Mouse (Mus musculus): ENCODE measurements at regions not wholly inside any gene's neighbourhood (a gene's known extent, or its start where the extent isn't known, plus 50 kb on each side); places are given as distances from the start of the nearest gene placed in this dataset.

- Histone ChIP-seq H3K9me3 (no peaks in the 10 kb centered on the region), H3K36me3 (replicated peaks) (no peaks in the 10 kb centered on the region), H3K27me3 (no peaks in the 10 kb centered on the region), H3K4me3 (replicated peaks) (no peak overlapping the region), H3K27ac (no peak overlapping the region), H3K4me1 (no peaks in the 10 kb centered on the region), H3K9ac (no peak overlapping the region), H3K4me2 (no peak overlapping the region)
- ATAC-seq (ENCODE audit: low FRiP score) = no peak
- WGBS = 94% methylated on average over 5 of the region's 5 CpGs
These were observed 113.5 kb downstream of the Tfcp2l1 start for GRCm38 (mm10) chr1:118741286-118741685.

GRCm38 (mm10) chr1:118748196-118748595 lies 120.5 kb downstream of the Tfcp2l1 start:
- H3K4me1 ChIP-seq = no peaks in the 10 kb centered on the region
- H3K9ac ChIP-seq = no peak overlapping the region
- no peak overlapping the region for H3K27ac ChIP-seq
- no peaks in the 10 kb centered on the region; the same call in 1 of the 2 replicates for H3K27me3 ChIP-seq
- no peaks in the 10 kb centered on the region for H3K36me3 ChIP-seq (replicated peaks)
- no peak overlapping the region for H3K4me3 ChIP-seq (replicated peaks)
- 75% methylated on average over 5 of the region's 5 CpGs for WGBS
- no peak for ATAC-seq (ENCODE audit: low FRiP score)
- H3K9me3 ChIP-seq = no peaks in the 10 kb centered on the region
- no peak overlapping the region for H3K4me2 ChIP-seq

- ATAC-seq (ENCODE audit: low FRiP score) = no peak
- H3K36me3 ChIP-seq (replicated peaks) = no peaks in the 10 kb centered on the region
- no peaks in the 10 kb centered on the region; the same call in 1 of the 2 replicates for H3K4me1 ChIP-seq
- no peaks in the 10 kb centered on the region for H3K9me3 ChIP-seq
- H3K27ac ChIP-seq = no peak overlapping the region
- H3K27me3 ChIP-seq = no peaks in the 10 kb centered on the region; the same call in 1 of the 2 replicates
- H3K4me2 ChIP-seq = no peak overlapping the region
- H3K4me3 ChIP-seq (replicated peaks) = no peak overlapping the region
- H3K9ac ChIP-seq = no peak overlapping the region
- 87% methylated on average over 3 of the region's 3 CpGs for WGBS
These were observed 125.1 kb downstream of the Tfcp2l1 start for GRCm38 (mm10) chr1:118752869-118753268.

GRCm38 (mm10) chr1:118756171-118756865 lies 128.6 kb downstream of the Tfcp2l1 start:
- H3K4me3 ChIP-seq (replicated peaks) = no peak overlapping the region
- H3K27ac ChIP-seq = no peak overlapping the region
- H3K9ac ChIP-seq = no peak overlapping the region
- no peaks in the 10 kb centered on the region for H3K36me3 ChIP-seq (replicated peaks)
- H3K4me1 ChIP-seq = no peaks in the 10 kb centered on the region; the same call in 1 of the 2 replicates
- no peaks in the 10 kb centered on the region for H3K9me3 ChIP-seq
- WGBS = 61% methylated on average over 9 of the region's 9 CpGs
- no peak overlapping the region for H3K4me2 ChIP-seq
- no peak for ATAC-seq (ENCODE audit: low FRiP score)
- H3K27me3 ChIP-seq = 0 out of 2 replicates have a peak, but pooled peaks cover 11% of the 10 kb centered on the region

GRCm38 (mm10) chr1:118757340-118758030 lies 129.7 kb downstream of the Tfcp2l1 start:
- H3K36me3 ChIP-seq (replicated peaks) = no peaks in the 10 kb centered on the region
- ATAC-seq (ENCODE audit: low FRiP score) = no peak
- no peaks in the 10 kb centered on the region; the same call in 1 of the 2 replicates for H3K4me1 ChIP-seq
- 79% methylated on average over 3 of the region's 4 CpGs for WGBS
- no peak overlapping the region for H3K9ac ChIP-seq
- no peaks in the 10 kb centered on the region for H3K9me3 ChIP-seq
- no peak overlapping the region for H3K4me2 ChIP-seq
- no peak overlapping the region for H3K27ac ChIP-seq
- H3K4me3 ChIP-seq (replicated peaks) = no peak overlapping the region
- 0 out of 2 replicates have a peak, but pooled peaks cover 11% of the 10 kb centered on the region for H3K27me3 ChIP-seq

GRCm38 (mm10) chr1:118758031-118758400 lies 130.3 kb downstream of the Tfcp2l1 start:
- Histone ChIP-seq H3K27ac (no peak overlapping the region), H3K9ac (no peak overlapping the region), H3K4me1 (no peaks in the 10 kb centered on the region; the same call in 1 of the 2 replicates), H3K9me3 (no peaks in the 10 kb centered on the region), H3K4me3 (replicated peaks) (no peak overlapping the region), H3K36me3 (replicated peaks) (no peaks in the 10 kb centered on the region), H3K4me2 (no peak overlapping the region), H3K27me3 (0 out of 2 replicates have a peak, but pooled peaks cover 11% of the 10 kb centered on the region)
- WGBS = 76% methylated on average over 4 of the region's 4 CpGs
- ATAC-seq (ENCODE audit: low FRiP score) = no peak

GRCm38 (mm10) chr1:118759141-118759932 lies 131.6 kb downstream of the Tfcp2l1 start:
- WGBS = 40% methylated on average over 7 of the region's 7 CpGs

GRCm38 (mm10) chr1:118765525-118765924 lies 137.8 kb downstream of the Tfcp2l1 start:
- no peak overlapping the region for H3K4me3 ChIP-seq (replicated peaks)
- H3K36me3 ChIP-seq (replicated peaks) = no peaks in the 10 kb centered on the region
- H3K4me1 ChIP-seq = 0 out of 2 replicates have a peak, but pooled peaks cover 8% of the 10 kb centered on the region
- no peaks in the 10 kb centered on the region for H3K9me3 ChIP-seq
- H3K27me3 ChIP-seq = peaks cover 10% of the 10 kb centered on the region; the same call in 1 of the 2 replicates
- H3K27ac ChIP-seq = no peak overlapping the region
- no peak overlapping the region for H3K9ac ChIP-seq
- ATAC-seq (ENCODE audit: low FRiP score) = no peak
- H3K4me2 ChIP-seq = no peak overlapping the region
- 84% methylated on average over 9 of the region's 9 CpGs for WGBS

More at GRCm38 (mm10) chr1:118759141-118759932, 131.6 kb downstream of the Tfcp2l1 start:
- Histone ChIP-seq H3K27me3 (0 out of 2 replicates have a peak, but pooled peaks cover 11% of the 10 kb centered on the region), H3K36me3 (replicated peaks) (no peaks in the 10 kb centered on the region), H3K9ac (no peak overlapping the region), H3K27ac (no peak overlapping the region), H3K4me2 (no peak overlapping the region), H3K4me3 (replicated peaks) (no peak overlapping the region), H3K4me1 (no peaks in the 10 kb centered on the region; the same call in 1 of the 2 replicates), H3K9me3 (no peaks in the 10 kb centered on the region)
- peak; percentile 58 for ATAC-seq (ENCODE audit: low FRiP score)

GRCm38 (mm10) chr1:118768831-118769230 lies 141.1 kb downstream of the Tfcp2l1 start:
- H3K27ac ChIP-seq = no peak overlapping the region
- ATAC-seq (ENCODE audit: low FRiP score) = peak; percentile 21; the same call in 1 of the 2 replicates
- WGBS = 30% methylated on average over 4 of the region's 4 CpGs

GRCm38 (mm10) chr1:118772261-118772660 lies 144.5 kb downstream of the Tfcp2l1 start:
- Histone ChIP-seq H3K36me3 (replicated peaks) (no peaks in the 10 kb centered on the region), H3K9me3 (no peaks in the 10 kb centered on the region), H3K4me1 (peaks cover 22% of the 10 kb centered on the region), H3K4me2 (no peak overlapping the region), H3K27ac (no peak overlapping the region), H3K9ac (no peak overlapping the region), H3K27me3 (peaks cover 23% of the 10 kb centered on the region), H3K4me3 (replicated peaks) (no peak overlapping the region)
- no peak for ATAC-seq (ENCODE audit: low FRiP score)
- WGBS = 18% methylated on average over 9 of the region's 9 CpGs

More at GRCm38 (mm10) chr1:118768831-118769230, 141.1 kb downstream of the Tfcp2l1 start:
- Histone ChIP-seq H3K9me3 (no peaks in the 10 kb centered on the region), H3K4me1 (0 out of 2 replicates have a peak, but pooled peaks cover 8% of the 10 kb centered on the region), H3K4me2 (no peak overlapping the region), H3K9ac (no peak overlapping the region), H3K36me3 (replicated peaks) (no peaks in the 10 kb centered on the region), H3K27me3 (peaks cover 14% of the 10 kb centered on the region; the same call in 1 of the 2 replicates), H3K4me3 (replicated peaks) (no peak overlapping the region)

- Histone ChIP-seq H3K4me1 (peaks cover 17% of the 10 kb centered on the region), H3K4me3 (replicated peaks) (no peak overlapping the region), H3K27me3 (peaks cover 14% of the 10 kb centered on the region), H3K36me3 (replicated peaks) (no peaks in the 10 kb centered on the region), H3K4me2 (peak overlapping the region; percentile 29), H3K9ac (no peak overlapping the region), H3K27ac (peak overlapping the region; percentile 88), H3K9me3 (no peaks in the 10 kb centered on the region)
- ATAC-seq (ENCODE audit: low FRiP score) = peak; percentile 93
- WGBS = 25% methylated on average over 10 of the region's 10 CpGs
These were observed 149.1 kb downstream of the Tfcp2l1 start for GRCm38 (mm10) chr1:118776594-118777441.

All from forebrain, embryonic 12.5 days (tissue).